Mouse (Mus musculus): ENCODE data around the gene Pdss2. TPM values are rescaled to one million over a fixed set of nuclear protein-coding genes. Genes with fewer than 3 reads are reported as not detected.

Gene Pdss2
- polyA plus RNA-seq, 1 experiment from 2014 or later: 13.2 TPM

DNA sequence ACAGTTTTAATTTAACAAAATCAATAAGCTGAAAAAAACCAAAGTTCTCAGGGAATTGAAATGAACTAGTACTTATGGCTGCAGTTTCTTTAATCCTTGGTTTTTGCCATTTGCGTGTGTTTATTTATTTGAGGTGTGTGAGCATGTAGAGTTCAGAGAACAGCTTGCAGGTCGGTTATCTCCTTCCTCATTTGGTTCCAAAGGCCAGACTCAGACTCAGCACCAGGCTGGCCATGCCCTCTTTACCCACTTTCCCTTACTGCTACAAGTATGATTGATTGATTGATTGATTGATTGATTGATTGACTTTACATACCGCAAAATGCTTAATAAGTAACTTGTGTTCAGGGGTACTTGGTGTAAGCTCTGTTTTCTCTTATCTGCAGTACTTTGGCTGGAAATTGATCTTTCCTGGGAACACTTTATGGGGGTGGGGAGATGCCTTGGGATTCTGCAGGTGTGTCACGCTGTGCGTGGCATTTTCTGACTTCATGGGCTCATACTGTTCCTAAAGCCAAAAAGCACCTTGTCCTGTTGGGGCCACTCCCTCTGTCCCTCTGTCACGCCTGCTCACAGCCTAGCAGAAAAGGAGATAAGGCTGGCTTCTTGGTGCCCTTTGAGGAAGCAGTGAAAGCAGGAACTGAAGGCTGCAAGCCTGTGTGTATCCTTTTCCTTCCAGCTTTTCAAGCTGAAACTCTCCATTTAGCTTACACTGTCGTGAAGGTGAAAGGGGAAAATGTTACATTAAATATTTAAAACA, 91.6 kb downstream of the Pdss2 start:
- H3K27ac ChIP-seq: no peak overlapping the region
- no peak for ATAC-seq (replicated peaks; ENCODE audit: insufficient number of reproducible peaks, insufficient read depth, low FRiP score, low read depth)
- WGBS: 39% methylated on average over 7 of the region's 7 CpGs

DNA sequence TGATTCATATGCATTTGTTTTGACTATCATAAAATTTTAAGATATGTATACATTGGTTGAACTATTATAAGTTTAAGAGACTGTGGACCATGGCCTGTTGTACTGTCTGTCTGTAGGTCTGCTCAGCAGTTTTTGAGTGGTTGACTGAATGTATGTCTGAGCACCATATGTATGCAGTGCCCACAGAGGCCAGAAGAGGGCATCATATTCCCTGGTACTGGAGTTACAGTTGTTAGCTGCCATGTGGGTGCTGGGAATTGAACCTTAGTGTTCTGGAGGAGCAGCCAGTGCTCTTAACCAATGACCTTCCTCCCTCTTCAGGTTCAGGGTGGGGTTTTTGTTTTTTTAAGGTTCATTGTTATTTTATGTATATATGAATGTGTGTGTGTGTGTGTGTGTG, 93.9 kb downstream of the Pdss2 start:
- Histone ChIP-seq H3K36me3 (no peaks in the 10 kb centered on the region), H3K4me1 (replicated peaks) (peaks cover 13% of the 10 kb centered on the region), H3K4me2 (no peak overlapping the region), H3K4me3 (no peak overlapping the region), H3K9ac (no peak overlapping the region), H3K27me3 (no peaks in the 10 kb centered on the region), H3K9me3 (replicated peaks) (no peaks in the 10 kb centered on the region), H3K27ac (no peak overlapping the region)
- ATAC-seq (replicated peaks; ENCODE audit: insufficient number of reproducible peaks, insufficient read depth, low FRiP score, low read depth): no peak

More for the DNA sequence above, 91.6 kb downstream of the Pdss2 start:
- Histone ChIP-seq H3K36me3 (no peaks in the 10 kb centered on the region), H3K9me3 (replicated peaks) (no peaks in the 10 kb centered on the region), H3K4me1 (replicated peaks) (peaks cover 13% of the 10 kb centered on the region), H3K27me3 (no peaks in the 10 kb centered on the region), H3K4me2 (no peak overlapping the region), H3K9ac (no peak overlapping the region), H3K4me3 (no peak overlapping the region)

DNA sequence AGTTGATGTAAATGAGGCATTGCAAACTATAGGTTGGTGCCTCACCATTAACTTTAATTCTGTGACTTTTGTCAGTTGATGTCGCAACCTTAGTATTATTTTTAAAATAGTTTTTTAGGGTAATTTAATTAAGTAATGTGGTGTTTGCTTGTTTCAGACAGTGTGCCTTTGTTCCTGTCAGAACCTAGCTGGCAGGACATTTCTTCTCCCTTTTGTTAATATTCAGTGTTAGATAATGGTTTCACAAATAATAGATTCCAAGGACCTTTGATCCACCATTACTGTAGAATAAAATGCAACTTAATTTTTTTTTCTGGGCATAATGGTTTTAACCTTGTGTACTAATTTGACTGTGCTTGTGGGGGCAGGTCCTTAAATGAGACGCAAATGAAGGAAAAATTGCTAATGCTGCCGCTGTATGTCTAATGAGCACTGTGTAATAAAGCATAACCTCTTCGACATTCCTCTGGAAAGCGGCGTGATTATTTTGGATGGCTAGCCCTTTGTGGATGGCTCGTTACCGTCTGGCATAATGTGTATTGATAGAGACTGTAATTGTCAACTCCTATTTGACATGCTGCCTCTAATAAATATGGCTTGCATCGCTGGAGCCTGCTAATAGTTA, 96.2 kb downstream of the Pdss2 start:
- H3K27me3 ChIP-seq: no peaks in the 10 kb centered on the region
- H3K4me1 ChIP-seq (replicated peaks): peaks cover 15% of the 10 kb centered on the region
- H3K9me3 ChIP-seq (replicated peaks): no peaks in the 10 kb centered on the region
- 88% methylated on average over 9 of the region's 9 CpGs for WGBS
- no peak overlapping the region for H3K9ac ChIP-seq
- no peak for ATAC-seq (replicated peaks; ENCODE audit: insufficient number of reproducible peaks, insufficient read depth, low FRiP score, low read depth)
- H3K4me2 ChIP-seq: no peak overlapping the region
- no peaks in the 10 kb centered on the region for H3K36me3 ChIP-seq
- no peak overlapping the region for H3K4me3 ChIP-seq
- H3K27ac ChIP-seq: no peak overlapping the region

DNA sequence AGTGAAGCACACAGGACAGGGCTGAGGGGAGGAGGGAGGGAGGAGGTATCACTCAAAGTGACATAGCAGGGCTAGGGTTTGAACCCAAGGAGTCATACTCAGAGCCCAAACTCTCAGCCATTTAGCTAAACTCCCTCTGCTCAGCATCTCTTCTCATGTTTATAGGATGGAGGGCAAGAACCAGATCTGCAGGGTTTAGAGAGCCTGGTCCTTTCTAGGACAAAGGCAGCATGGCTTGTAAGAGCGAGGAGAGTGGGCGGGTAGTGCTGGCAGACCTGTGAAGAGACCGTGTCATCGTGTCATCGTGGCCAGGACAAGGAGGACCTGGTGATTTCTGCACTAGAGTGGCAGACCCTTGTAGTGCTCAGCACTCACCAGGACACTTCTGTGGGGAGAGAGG, 99.7 kb downstream of the Pdss2 start:
- peak; percentile 35; the same call in 1 of the 2 replicates for ATAC-seq (replicated peaks; ENCODE audit: insufficient number of reproducible peaks, insufficient read depth, low FRiP score, low read depth)
- H3K4me3 ChIP-seq: no peak overlapping the region
- no peak overlapping the region for H3K4me2 ChIP-seq
- H3K36me3 ChIP-seq: no peaks in the 10 kb centered on the region
- WGBS: 64% methylated on average over 5 of the region's 5 CpGs
- no peak overlapping the region for H3K9ac ChIP-seq
- no peaks in the 10 kb centered on the region for H3K9me3 ChIP-seq (replicated peaks)
- H3K27ac ChIP-seq: no peak overlapping the region
- H3K27me3 ChIP-seq: no peaks in the 10 kb centered on the region
- peaks cover 22% of the 10 kb centered on the region for H3K4me1 ChIP-seq (replicated peaks)

DNA sequence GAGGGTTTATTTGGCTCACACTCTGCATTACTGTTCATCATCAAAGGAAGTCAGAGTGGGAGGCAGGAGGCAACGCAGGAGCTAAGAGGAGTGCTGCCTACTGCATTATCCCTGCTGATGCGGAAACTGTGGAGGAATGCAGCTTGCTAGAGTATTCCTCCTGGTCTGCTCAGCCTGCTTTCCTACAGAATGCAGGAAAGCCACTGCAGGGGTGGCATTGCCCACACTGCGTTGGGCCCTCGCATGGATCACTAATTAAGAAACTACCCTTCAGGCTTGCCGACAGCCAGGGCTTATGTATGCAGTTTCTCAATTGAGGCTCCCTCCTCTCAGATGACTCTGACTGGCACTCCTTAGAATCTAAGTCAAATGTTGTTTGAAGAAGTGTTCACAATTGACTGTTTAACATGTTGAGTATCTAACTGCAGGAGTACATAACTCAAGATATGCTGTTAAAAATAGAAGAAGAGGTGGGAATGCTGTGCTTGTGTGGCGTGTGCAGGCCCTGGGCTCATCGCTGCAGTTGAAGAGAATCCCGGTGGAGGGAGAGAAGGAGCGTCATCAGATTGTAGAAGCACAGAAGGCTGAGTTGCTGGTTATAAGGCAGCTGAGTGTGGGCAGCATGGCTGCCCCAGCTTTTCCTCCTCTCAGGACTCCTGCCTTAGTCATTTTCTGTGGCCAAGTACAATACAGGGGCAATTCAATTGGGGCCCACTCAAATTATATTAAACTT, 101.3 kb downstream of the Pdss2 start:
- no peak; the same call in 1 of the 2 replicates for ATAC-seq (replicated peaks; ENCODE audit: insufficient number of reproducible peaks, insufficient read depth, low FRiP score, low read depth)
- H3K36me3 ChIP-seq: no peaks in the 10 kb centered on the region
- 39% methylated on average over 9 of the region's 9 CpGs for WGBS
- H3K27me3 ChIP-seq: no peaks in the 10 kb centered on the region
- H3K9me3 ChIP-seq (replicated peaks): no peaks in the 10 kb centered on the region
- H3K4me2 ChIP-seq: 0 out of 2 replicates have a peak overlapping the region, but pooled peaks have one; percentile 8
- peak overlapping the region; percentile 57 for H3K27ac ChIP-seq
- H3K4me1 ChIP-seq (replicated peaks): peaks cover 22% of the 10 kb centered on the region
- no peak overlapping the region for H3K9ac ChIP-seq
- no peak overlapping the region for H3K4me3 ChIP-seq

DNA sequence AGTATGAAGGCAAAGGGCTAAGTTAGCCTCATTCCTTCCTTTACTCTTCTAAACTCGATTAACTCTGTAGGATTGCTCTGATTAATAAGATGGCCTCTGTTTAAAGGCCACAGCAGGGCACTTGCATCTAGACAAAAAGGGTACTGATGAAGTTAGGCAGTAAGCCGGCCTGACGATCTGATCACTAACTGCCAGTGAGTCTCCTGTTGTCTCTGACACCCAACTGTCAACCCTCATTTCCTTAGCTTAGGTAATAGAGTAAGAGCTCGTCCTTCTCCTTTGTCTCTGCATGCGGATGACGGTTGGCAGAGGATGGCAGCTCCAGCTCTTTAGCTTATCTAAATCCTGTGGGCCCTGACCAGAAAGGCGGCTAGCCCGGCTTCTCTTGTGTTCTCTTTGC, 102.1 kb downstream of the Pdss2 start:
- WGBS: 57% methylated on average over 8 of the region's 8 CpGs

DNA sequence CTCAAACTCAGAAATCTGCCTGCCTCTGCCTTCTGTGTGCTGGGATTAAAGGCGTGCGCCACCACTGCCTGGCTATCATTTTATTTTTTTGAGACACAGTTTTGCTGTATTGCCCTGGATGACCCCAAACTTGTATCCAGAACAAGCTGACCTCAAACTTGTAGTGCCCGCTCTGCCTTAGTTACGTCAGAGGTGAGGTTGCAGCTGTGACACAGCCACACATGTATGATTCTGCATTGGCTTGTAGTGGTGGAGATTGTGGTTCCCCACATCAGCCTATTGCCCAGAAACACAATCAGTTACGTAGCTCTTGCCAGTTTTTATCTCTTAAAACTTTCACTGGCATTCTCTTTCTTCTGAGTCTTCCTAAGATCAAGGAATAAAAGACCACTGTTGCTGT, 108.5 kb downstream of the Pdss2 start:
- Histone ChIP-seq H3K27ac (no peak overlapping the region), H3K27me3 (no peaks in the 10 kb centered on the region), H3K9me3 (replicated peaks) (no peaks in the 10 kb centered on the region), H3K9ac (no peak overlapping the region), H3K4me3 (no peak overlapping the region), H3K36me3 (no peaks in the 10 kb centered on the region), H3K4me1 (replicated peaks) (peaks cover 7% of the 10 kb centered on the region; the same call in 1 of the 2 replicates), H3K4me2 (no peak overlapping the region)
- ATAC-seq (replicated peaks; ENCODE audit: insufficient number of reproducible peaks, insufficient read depth, low FRiP score, low read depth): no peak
- 87% methylated on average over 5 of the region's 5 CpGs for WGBS

More for the DNA sequence above, 102.1 kb downstream of the Pdss2 start:
- H3K36me3 ChIP-seq: no peaks in the 10 kb centered on the region
- H3K4me3 ChIP-seq: no peak overlapping the region
- H3K9ac ChIP-seq: no peak overlapping the region
- no peaks in the 10 kb centered on the region for H3K9me3 ChIP-seq (replicated peaks)
- H3K27me3 ChIP-seq: no peaks in the 10 kb centered on the region
- peaks cover 22% of the 10 kb centered on the region for H3K4me1 ChIP-seq (replicated peaks)
- no peak overlapping the region for H3K27ac ChIP-seq
- no peak for ATAC-seq (replicated peaks; ENCODE audit: insufficient number of reproducible peaks, insufficient read depth, low FRiP score, low read depth)
- no peak overlapping the region for H3K4me2 ChIP-seq

DNA sequence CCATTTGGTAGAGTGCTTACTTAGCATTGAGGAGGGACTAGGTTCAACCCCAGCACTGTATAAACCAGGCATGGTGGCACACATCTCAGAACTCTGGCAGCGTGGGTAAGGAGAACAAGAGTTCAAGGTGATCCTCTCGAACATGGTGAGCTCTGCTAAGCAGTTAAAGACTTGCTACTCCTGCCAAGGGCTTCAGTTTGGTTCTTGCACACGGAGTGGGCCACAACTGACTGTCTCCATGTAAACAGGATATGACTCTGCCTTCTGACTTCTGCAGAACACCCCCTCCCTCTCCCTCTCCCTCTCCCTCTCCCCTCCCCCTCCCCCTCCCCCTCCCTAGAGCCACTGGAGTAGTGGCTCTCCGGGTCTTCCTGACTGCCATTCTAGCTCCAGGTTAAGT, 109.4 kb downstream of the Pdss2 start:
- Histone ChIP-seq H3K27ac (no peak overlapping the region), H3K4me1 (replicated peaks) (peaks cover 7% of the 10 kb centered on the region; the same call in 1 of the 2 replicates), H3K4me3 (no peak overlapping the region), H3K9me3 (replicated peaks) (no peaks in the 10 kb centered on the region), H3K36me3 (no peaks in the 10 kb centered on the region), H3K27me3 (no peaks in the 10 kb centered on the region), H3K4me2 (no peak overlapping the region), H3K9ac (no peak overlapping the region)
- 61% methylated on average over 3 of the region's 4 CpGs for WGBS
- no peak for ATAC-seq (replicated peaks; ENCODE audit: insufficient number of reproducible peaks, insufficient read depth, low FRiP score, low read depth)

DNA sequence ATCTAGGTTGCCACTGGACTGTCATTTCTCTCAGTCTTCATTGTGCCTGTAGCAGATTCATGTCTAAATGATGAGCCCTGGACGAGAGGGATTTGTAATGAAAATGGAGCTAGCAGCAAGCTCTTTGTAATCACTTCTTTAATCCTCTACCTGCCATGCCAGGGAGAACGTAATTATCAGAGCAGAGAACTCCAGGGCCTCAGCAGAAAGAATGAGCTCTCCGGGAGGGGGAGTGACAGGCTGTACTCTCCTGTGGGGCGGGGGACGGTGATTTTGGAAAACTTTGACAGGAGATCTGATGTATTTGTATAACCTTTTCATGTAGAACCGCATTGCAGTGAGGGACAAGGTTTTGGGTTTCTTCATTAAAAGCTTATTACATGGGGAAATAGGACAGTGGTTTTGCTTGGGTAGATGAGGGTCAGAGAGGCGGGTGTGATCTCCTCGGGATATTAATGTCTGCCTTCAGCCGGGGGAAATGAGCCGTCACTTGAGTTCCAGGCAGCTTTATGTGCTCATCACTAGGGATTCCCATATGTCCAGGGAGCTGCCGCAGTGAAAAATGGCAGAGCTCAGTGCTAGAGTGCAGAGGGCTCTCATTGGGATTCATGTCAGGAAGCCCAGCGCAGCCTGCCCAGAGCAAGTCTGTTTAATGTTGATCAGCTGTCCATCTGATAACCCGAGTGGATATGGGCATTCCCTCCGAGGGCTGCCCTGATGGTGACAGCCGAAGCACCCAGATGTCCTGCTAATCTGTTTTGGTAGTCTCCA, 110.8 kb downstream of the Pdss2 start:
- no peak overlapping the region for H3K9ac ChIP-seq
- no peak overlapping the region for H3K4me3 ChIP-seq
- WGBS: 36% methylated on average over 15 of the region's 15 CpGs
- no peak overlapping the region for H3K27ac ChIP-seq
- peaks cover 7% of the 10 kb centered on the region; the same call in 1 of the 2 replicates for H3K4me1 ChIP-seq (replicated peaks)
- no peaks in the 10 kb centered on the region for H3K36me3 ChIP-seq
- H3K27me3 ChIP-seq: no peaks in the 10 kb centered on the region
- ATAC-seq (replicated peaks; ENCODE audit: insufficient number of reproducible peaks, insufficient read depth, low FRiP score, low read depth): no peak; the same call in 1 of the 2 replicates
- H3K4me2 ChIP-seq: no peak overlapping the region
- H3K9me3 ChIP-seq (replicated peaks): no peaks in the 10 kb centered on the region

DNA sequence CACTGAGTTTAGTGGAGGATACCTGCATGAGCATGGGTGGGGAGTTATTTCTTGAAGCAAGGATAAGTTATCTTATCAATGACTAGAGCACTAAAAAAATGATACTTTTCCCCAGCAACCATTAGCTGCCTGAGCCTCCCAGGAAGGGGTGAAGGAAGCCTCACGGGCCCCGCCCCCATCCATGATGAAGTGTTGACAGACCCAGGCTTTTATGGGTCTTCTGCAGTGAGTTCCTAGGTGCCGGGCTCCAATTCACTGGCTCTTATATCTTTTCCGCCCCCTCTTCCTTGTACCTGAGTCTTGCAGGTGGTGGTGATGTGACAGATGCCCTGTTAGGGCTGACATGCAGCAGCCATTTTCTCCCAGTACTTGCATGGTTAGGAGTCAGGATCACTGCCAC, 114.6 kb downstream of the Pdss2 start:
- Histone ChIP-seq H3K4me2 (no peak overlapping the region), H3K4me1 (replicated peaks) (peaks cover 7% of the 10 kb centered on the region; the same call in 1 of the 2 replicates), H3K36me3 (no peaks in the 10 kb centered on the region), H3K4me3 (no peak overlapping the region), H3K27ac (no peak overlapping the region), H3K9ac (no peak overlapping the region), H3K27me3 (no peaks in the 10 kb centered on the region), H3K9me3 (replicated peaks) (no peaks in the 10 kb centered on the region)
- ATAC-seq (replicated peaks; ENCODE audit: insufficient number of reproducible peaks, insufficient read depth, low FRiP score, low read depth): no peak
- WGBS: 50% methylated on average over 4 of the region's 4 CpGs

DNA sequence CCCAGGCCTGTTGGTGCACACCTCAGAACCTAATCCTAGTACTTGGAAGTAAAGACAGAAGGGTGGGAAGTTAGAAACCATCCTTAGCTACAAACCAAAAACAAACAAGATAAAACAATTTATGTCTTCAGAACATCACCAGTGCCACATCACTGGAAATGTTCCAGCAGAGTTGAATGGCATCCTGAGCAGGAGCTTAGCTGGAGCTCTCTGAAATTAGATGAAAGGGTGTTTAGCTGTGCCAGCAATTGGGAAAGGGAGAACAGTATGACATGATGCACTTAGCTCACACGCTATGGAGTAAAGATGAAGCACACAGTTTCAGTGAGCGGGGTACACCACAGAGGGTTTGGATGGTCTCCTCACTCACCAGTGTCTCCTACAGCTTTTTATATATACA, 115.8 kb downstream of the Pdss2 start:
- H3K9me3 ChIP-seq (replicated peaks): no peaks in the 10 kb centered on the region
- peaks cover 4% of the 10 kb centered on the region; the same call in 1 of the 2 replicates for H3K4me1 ChIP-seq (replicated peaks)
- no peak overlapping the region for H3K9ac ChIP-seq
- no peak overlapping the region for H3K27ac ChIP-seq
- no peak overlapping the region for H3K4me2 ChIP-seq
- no peaks in the 10 kb centered on the region for H3K27me3 ChIP-seq
- no peak overlapping the region for H3K4me3 ChIP-seq
- WGBS: 84% methylated on average over 2 of the region's 2 CpGs
- no peak for ATAC-seq (replicated peaks; ENCODE audit: insufficient number of reproducible peaks, insufficient read depth, low FRiP score, low read depth)
- no peaks in the 10 kb centered on the region for H3K36me3 ChIP-seq
